Mouse (Mus musculus): ENCODE measurements around the gene Socs4. TPM values are rescaled to one million over a fixed set of nuclear protein-coding genes. Genes with fewer than 3 reads are reported as not detected.

Gene Socs4
- 1 to 10 TPM; 5.3 to 6.0 (median 6.0) TPM for polyA plus RNA-seq (2017; shearing (Covaris generic))

GRCm38 (mm10) chr14:47276637-47277393, at the start of gene Socs4, which contains the start of gene Wdhd1:
TSS of gene Socs4 (plus strand) at chr14:47276931.
TSS of gene Wdhd1 (minus strand) at chr14:47276857.
- ATAC-seq, result peak; percentile 87

GRCm38 (mm10) chr14:47229796-47230376, 46.8 kb upstream of the Socs4 start:
- ATAC-seq, result no peak

GRCm38 (mm10) chr14:47233602-47234001, 43.1 kb upstream of the Socs4 start:
- ATAC-seq, result no peak

DNA sequence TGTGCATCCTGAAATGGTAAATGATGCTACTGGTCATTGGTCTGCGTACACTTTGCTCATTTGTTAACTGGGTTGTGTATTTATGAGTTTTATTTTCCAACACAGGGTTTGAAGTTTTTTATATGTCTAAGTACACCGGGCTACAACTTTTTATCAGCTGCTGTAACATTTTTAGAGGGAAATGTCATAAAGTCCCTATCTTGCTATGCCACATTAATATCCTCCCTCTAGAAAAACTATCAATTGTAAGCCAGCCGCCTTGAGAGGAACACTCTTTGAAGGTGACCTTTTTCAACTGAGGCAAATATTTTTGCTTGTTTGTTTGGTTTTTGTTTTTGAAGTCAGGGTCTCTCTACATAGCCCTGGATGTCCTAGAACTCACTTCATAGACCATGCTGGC, 42.7 kb upstream of the Socs4 start:
- no peak for ATAC-seq

GRCm38 (mm10) chr14:47234526-47235250, 42.0 kb upstream of the Socs4 start:
- no peak for ATAC-seq

- no peak for ATAC-seq
Observed at GRCm38 (mm10) chr14:47236491-47236890, 40.2 kb upstream of the Socs4 start.

DNA sequence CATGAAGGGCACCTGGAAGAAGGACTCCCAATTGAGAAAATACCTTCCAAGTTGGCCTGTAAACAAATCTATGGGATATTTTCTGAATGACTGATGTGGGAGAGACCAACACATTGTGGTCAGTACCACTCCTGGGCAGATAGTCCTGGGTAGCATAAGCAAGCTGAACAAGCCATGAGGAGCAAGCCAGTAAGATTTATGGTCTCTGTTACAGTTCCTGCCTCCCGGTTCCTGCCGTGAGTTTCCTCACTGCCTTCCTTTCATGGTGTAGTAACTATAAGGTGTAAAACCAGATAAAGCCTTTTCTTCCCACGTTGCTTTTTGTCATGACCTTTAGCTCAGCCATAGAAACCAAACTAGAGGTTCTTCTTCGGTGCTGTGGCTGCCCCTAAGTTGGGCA, 39.4 kb upstream of the Socs4 start:
- no peak for ATAC-seq

GRCm38 (mm10) chr14:47240600-47240999, 36.1 kb upstream of the Socs4 start:
- ATAC-seq, result no peak

DNA sequence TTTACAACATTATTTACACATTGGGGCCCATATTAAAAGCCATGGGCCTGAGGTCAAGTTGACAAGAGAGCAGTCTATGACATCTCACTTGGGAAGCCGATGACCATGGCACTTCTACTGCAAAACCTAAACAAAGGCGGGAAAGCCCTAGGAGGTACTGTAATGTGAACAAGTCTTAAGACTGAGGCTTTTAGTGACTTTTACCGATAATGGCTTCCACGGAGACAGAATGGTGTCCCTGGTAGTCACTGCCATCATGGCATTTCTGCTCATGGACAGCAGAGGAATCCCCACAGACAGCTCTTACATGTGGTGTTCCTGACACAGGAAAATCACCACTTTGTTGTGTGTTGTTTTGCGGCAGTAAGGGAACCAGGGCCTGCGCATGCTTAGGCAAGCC, 35.7 kb upstream of the Socs4 start:
- no peak for ATAC-seq

- no peak for ATAC-seq
Observed at GRCm38 (mm10) chr14:47242753-47243152, 34.0 kb upstream of the Socs4 start.

DNA sequence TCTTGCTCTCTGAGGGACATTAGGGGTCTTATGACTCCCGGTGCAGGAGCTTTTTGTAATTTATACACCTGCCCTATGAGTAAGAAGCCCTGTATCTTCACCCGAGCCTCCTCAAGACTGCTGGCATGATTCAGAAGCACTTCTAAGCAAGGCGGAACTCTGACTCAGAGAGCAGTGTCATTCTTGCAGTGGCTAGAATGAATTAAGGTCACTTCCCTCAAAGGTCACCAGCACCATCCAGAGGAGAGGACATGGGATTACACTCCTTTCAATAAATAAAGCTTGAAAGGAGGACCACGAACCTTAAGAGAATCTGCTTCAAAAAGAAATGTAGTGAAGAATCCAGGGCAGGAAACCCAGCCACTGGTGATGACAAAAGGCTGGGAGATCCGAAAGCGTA, 26.9 kb upstream of the Socs4 start:
- ATAC-seq, result no peak

- no peak for ATAC-seq
Observed at GRCm38 (mm10) chr14:47264866-47265265, 11.9 kb upstream of the Socs4 start.

DNA sequence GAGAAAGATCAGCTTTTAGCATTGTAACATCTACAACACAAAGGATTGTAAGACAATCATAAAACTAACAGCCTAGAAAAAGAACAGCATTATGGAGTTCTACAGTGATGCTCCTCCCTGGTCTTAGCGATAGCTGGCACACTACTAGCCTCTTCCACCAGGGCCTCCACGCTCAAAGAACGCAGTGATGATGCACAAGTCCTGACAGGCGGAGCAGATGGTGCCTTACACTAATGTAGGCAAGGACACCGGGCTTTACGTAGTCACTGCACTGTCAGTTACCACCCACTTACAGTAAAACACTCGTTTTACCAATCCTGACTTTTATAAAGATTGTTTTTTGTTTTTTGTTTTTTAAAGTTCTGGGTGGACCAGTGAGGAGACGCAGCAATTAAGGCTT, 10.9 kb upstream of the Socs4 start:
- no peak for ATAC-seq

DNA sequence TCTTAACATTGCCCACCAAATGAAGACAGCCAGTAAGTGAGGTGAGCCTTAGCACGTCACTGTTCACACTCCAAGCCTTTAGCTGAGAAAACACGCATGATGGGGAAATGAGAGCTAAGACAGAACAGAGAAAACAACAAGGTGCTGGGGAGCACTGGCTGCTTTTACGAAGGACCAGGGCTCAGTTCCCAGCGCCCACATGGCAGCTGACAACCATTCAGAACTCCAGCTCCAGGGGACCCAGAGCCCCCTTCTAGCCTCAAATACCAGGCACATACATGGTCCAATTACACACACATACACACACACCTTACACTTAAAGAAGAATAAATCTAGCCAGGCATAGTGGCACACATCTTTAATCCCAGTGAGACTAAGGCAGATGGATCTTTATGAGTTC, 7.7 kb upstream of the Socs4 start:
- ATAC-seq, result no peak

GRCm38 (mm10) chr14:47269706-47270105, 7.0 kb upstream of the Socs4 start:
- ATAC-seq, result no peak

DNA sequence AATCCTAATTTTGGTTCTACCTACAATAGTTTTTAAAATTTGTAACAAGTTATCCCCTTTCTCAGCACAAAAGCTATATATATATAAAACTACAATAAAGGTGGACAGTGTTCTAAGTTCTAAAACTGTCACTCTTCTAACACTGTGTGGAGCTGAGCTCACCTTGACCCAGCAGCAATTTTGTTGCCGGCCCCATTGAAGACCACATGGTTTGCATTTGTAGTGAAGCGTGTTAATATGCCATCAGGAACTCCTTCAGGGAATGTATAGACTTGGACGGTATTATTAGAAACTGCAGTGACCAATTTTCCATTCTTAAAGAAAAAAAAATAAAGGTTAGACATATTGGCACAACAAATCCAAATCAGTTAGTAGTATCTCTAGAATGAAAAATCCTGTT, 3.0 kb upstream of the Socs4 start:
- no peak for ATAC-seq

GRCm38 (mm10) chr14:47275417-47275816, 1.3 kb upstream of the Socs4 start:
- no peak for ATAC-seq

DNA sequence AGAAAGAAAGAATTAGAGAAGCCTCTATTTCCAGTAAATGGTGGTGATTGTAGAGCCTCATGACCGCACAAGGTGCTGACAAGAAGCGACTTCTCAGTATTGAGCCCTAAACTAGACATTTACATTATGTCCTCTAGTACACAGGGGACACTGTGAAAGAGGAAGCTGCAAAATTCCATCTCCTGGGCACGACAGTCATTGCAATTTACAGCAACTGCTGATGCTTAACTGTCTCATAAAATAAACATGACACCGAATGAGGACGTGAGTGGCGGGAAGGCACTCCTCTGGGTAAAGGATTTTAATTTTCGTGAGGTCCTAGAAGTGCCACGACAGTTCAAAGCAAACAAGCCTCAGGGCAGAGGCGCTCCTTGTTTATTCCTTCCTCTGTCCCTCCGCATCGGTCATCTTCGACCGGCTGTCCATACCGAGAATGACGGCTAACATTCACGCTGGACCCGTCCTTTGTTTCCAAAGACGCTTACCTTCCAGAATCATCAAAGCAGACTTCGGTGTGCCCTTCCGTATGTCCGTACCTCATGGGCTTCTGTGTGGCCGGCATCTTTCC, 611 bp upstream of the Socs4 start:
- ATAC-seq, result peak; percentile 8

DNA sequence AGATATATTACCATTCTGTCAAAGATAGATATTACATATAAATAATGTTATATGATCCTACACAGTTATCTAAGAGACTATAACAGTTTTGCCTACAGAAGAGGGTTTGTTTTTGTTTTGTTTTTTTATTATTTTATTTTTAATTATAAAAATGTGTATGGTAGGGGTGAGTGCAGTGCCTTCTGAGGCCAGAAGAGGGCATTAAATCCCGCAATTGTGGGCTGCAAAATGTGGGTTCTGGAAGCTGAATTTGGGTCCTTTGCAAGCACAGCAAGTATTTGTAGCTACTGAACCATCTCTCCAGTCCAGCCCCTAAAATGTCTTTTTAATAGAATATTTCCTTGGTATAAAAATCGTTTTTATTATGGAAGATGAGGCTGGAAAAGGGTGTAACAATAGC, 2.3 kb downstream of the Socs4 start:
- ATAC-seq, result no peak

DNA sequence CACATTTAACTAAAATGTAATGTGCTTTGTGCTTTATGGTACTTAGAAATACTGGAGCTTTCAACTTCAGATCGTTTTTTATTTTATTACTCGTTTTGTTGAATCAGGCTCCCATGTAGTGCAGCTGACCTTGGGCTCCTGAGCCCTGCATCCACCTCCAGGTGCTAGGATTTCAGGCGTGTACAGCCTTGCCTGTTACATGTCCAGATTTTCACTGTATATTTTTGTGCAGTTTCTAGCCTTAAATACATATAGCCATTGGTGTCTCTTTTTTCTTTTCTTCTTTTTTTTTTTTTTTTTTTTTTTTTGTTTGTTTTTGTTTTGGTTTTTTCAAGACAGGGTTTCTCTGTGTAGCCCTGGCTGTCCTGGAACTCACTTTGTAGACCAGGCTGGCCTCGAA, 4.8 kb downstream of the Socs4 start:
- ATAC-seq, result no peak

DNA sequence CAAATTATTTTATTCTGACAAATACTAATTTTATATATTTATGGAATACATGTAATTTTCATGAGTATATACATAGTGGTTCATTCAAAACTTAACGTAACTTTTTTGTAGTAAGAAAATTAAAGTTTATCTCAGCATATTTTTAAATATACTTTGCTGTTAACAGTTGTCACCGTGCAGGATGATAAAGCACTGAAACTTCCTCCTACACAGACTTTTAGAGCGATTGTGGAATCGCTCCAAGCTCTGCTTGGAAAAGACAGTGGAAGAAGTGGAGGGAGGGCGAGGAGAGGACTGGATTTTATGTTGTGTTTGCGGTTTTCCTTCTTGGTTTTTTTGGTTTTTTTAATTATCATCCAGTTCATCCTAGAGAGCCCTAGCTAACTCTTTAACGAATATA, 6.8 kb downstream of the Socs4 start:
- no peak for ATAC-seq

- ATAC-seq, result no peak
Observed at GRCm38 (mm10) chr14:47285271-47285670, 8.5 kb downstream of the Socs4 start.

DNA sequence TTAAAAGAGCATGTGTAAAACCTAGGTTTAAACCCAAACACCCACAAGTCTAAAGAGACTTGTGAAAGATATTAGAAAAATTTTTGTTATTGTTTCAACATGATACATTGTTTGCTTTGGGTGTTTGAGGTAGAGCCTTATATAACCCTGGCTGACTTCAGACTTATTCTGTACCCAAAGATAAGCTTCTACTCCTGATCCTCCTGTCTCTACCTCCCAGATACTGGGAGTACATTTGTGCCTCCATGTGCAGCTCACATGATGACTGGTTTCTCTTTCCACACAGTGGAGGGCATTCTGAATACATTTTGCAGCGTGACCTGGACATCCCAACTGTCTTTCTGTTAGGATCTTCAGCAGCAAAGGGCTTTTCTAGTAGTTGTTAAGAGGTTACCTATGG, 9.5 kb downstream of the Socs4 start:
- ATAC-seq, result no peak

DNA sequence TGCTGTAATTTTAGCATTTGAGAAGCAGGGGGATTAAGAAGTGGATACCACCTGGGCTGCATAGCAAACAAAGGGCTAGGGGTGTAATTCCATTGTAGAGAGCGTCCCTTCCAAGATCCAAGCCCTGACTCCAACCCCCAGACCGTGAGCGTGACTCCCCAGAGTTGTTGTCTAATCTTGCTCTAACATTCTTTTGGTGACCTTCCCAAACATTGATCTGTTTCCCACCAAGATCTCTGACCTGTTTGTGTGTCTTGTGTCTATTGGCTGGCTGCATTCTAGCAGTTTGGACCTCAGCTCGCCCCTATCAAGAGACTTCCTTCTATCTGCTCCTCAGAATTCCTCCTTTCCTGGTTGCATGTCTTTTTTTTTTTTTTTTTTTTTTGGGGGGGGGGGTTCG, 10.3 kb downstream of the Socs4 start:
- no peak for ATAC-seq

All from inflammation-experienced regulatory T-cells, adult 6 months (primary cell).